Mouse (Mus musculus) stomach, postnatal 0 days (tissue): Measurements from ENCODE around the gene Gm20422.

Experiments
- CTCF ChIP-seq: IDR thresholded peaks from 2 replicates; pipeline ENCODE4 v1.5.1; 2016; ENCODE audit warnings: antibody characterized with exemption, low read depth, mild to moderate bottlenecking, moderate library complexity
- EP300 ChIP-seq: optimal IDR thresholded peaks from 2 replicates; pipeline ENCODE3; 2016; ENCODE audit warnings: antibody characterized with exemption

GRCm38 (mm10) chr8:69713516-69713915, 61.2 kb downstream of the Gm20422 start:
- TF ChIP-seq CTCF, result no peak
- no peak for TF ChIP-seq EP300
